Mouse (Mus musculus): Measurements from ENCODE around the gene Vash2.
A peak's percentile ranks its signal among the peaks of the same experiment; 100 is the strongest.

The Vash2 gene

GRCm38 (mm10) chr1:190919725-190920469, 59.2 kb downstream of the Vash2 start:
- no peak for DNase-seq

- no peak for DNase-seq
Observed at GRCm38 (mm10) chr1:190918938-190919337, 60.2 kb downstream of the Vash2 start.

GRCm38 (mm10) chr1:190912623-190913022, 66.5 kb downstream of the Vash2 start:
- no peak for DNase-seq

- peak; percentile 89 for DNase-seq
Observed at GRCm38 (mm10) chr1:190911415-190912123, 67.5 kb downstream of the Vash2 start, which contains the start of gene Rps6kc1. TSS of gene Rps6kc1 (minus strand) at chr1:190911770.

GRCm38 (mm10) chr1:190910836-190911235, 68.3 kb downstream of the Vash2 start:
- no peak for DNase-seq

GRCm38 (mm10) chr1:190904714-190905113, 74.4 kb downstream of the Vash2 start:
- DNase-seq: no peak

GRCm38 (mm10) chr1:190904136-190904535, 75.0 kb downstream of the Vash2 start:
- DNase-seq: no peak

GRCm38 (mm10) chr1:190901082-190901481, 78.0 kb downstream of the Vash2 start:
- DNase-seq: no peak

GRCm38 (mm10) chr1:190898899-190899575, 80.1 kb downstream of the Vash2 start:
- no peak for DNase-seq

- DNase-seq: no peak
Observed at GRCm38 (mm10) chr1:190898186-190898585, 80.9 kb downstream of the Vash2 start.
